8 mouse cellular contexts compared by ENCODE assay signal in the genomic region with DNA sequence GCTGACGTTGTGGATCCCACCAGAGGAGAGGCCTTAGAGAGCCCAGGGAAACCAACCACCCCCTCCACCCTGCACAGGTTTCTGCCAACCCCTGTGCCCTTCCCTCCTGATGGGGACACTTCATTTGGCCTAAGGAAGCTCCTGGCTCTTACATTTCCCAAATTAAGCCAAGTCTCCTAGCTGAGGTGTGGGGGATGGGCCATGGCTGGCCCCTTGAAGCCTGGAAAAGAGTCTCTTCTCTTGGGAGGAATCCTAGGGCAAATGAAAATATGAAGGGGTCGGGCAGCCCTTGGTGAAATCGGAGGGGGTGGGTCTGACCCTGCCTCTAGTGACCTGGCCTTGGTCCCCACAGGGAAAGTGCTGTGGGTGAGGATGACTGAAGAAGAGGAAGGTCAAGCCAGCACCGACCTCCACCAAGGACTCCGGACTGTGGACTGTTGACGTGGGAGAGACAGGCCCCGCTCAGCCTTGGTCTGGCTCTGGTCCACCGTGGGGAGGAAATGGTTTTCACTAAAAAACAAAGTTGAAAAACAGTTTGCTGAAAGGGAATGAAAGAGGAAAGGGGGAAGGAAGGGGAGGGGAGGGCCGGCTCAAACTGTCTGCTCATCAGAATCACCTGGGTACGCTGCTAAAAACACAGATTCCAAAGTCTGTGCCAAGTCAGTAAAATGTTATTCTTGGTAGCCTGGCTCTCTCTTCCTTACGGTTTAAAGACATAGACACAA.
DNase-seq lines count a peak whose midpoint lies in the region; ATAC-seq and TF ChIP-seq lines count a peak whose summit lies in the region.

No protein-coding gene starts in this region.

- no peak overlapping the region for H3K4me2 ChIP-seq in heart, embryonic 11.5 days
- H3K4me2 ChIP-seq in kidney, embryonic 14.5 days (replicated peaks; ENCODE audit: low read depth, low read length), result no peak overlapping the region
- no peak overlapping the region for H3K4me2 ChIP-seq in forebrain, embryonic 12.5 days

- H3K4me3 ChIP-seq in heart, embryonic 11.5 days (ENCODE audit: low read depth, low read length), result no peak overlapping the region
- H3K4me3 ChIP-seq in heart, adult 2 months, result no peak overlapping the region
- no peak overlapping the region for H3K4me3 ChIP-seq in kidney, embryonic 14.5 days (ENCODE audit: low read length)
- no peak overlapping the region for H3K4me3 ChIP-seq in forebrain, embryonic 12.5 days (replicated peaks)

- intact Hi-C loops in heart, adult 2 months (cut with DNase I), result loop anchor here (2.0 kb wide), 1 partner anchor 45 kb away; no protein-coding TSS in a partner anchor

- WGBS in heart, embryonic 11.5 days (ENCODE audit: insufficient replicate concordance), result 51% methylated on average over 11 of the region's 11 CpGs
- WGBS in heart, adult 2 months, result 16% methylated on average over 11 of the region's 11 CpGs
- 50% methylated on average over 11 of the region's 11 CpGs for WGBS in kidney, embryonic 14.5 days
- WGBS in forebrain, embryonic 12.5 days, result 77% methylated on average over 11 of the region's 11 CpGs

- H3K36me3 ChIP-seq in heart, embryonic 11.5 days (ENCODE audit: control insufficient read depth, insufficient read depth, low read length), result peaks cover 2% of the 10 kb centered on the region; the same call in 1 of the 2 replicates
- H3K36me3 ChIP-seq in heart, adult 2 months (ENCODE audit: control insufficient read depth, insufficient read depth, low read length), result no peaks in the 10 kb centered on the region
- no peaks in the 10 kb centered on the region for H3K36me3 ChIP-seq in kidney, embryonic 14.5 days (ENCODE audit: control insufficient read depth, insufficient read depth, low read length)
- no peaks in the 10 kb centered on the region for H3K36me3 ChIP-seq in forebrain, embryonic 12.5 days (replicated peaks)

- no peaks in the 10 kb centered on the region for H3K79me2 ChIP-seq in heart, adult 2 months (replicated peaks; ENCODE audit: control insufficient read depth, insufficient read depth, low read length)

- H3K4me1 ChIP-seq in heart, embryonic 11.5 days (ENCODE audit: control insufficient read depth, insufficient read depth, low read length), result peaks cover 14% of the 10 kb centered on the region
- H3K4me1 ChIP-seq in heart, adult 2 months (ENCODE audit: control insufficient read depth, insufficient read depth, low read length), result peaks cover 20% of the 10 kb centered on the region
- H3K4me1 ChIP-seq in kidney, embryonic 14.5 days (ENCODE audit: control insufficient read depth, insufficient read depth, low read length), result peaks cover 19% of the 10 kb centered on the region; the same call in 1 of the 2 replicates
- H3K4me1 ChIP-seq in forebrain, embryonic 12.5 days, result peaks cover 3% of the 10 kb centered on the region; the same call in 1 of the 2 replicates

- H3K27me3 ChIP-seq in heart, embryonic 11.5 days (ENCODE audit: control insufficient read depth, insufficient read depth, low read length), result no peaks in the 10 kb centered on the region
- no peaks in the 10 kb centered on the region for H3K27me3 ChIP-seq in heart, adult 2 months (ENCODE audit: control insufficient read depth, insufficient read depth, low read length)
- no peaks in the 10 kb centered on the region for H3K27me3 ChIP-seq in kidney, embryonic 14.5 days (ENCODE audit: control insufficient read depth, insufficient read depth, low read length)
- H3K27me3 ChIP-seq in forebrain, embryonic 12.5 days, result no peaks in the 10 kb centered on the region

- no peak for TF ChIP-seq EP300 in heart, adult 2 months (IDR thresholded peaks at IDR 0.05; ENCODE audit: insufficient read depth, low read depth, low read length)

- no peak overlapping the region for H3K27ac ChIP-seq in heart, embryonic 11.5 days (ENCODE audit: low read depth, low read length)
- H3K27ac ChIP-seq in heart, adult 2 months, result peak overlapping the region; percentile 52
- peak overlapping the region; percentile 57 for H3K27ac ChIP-seq in kidney, embryonic 14.5 days (ENCODE audit: low read depth, low read length)
- H3K27ac ChIP-seq in forebrain, embryonic 12.5 days, result no peak overlapping the region

- H3K9me3 ChIP-seq in heart, embryonic 11.5 days (replicated peaks; ENCODE audit: control insufficient read depth, low read length), result peaks cover 3% of the 10 kb centered on the region; the same call in 1 of the 2 replicates
- 0 out of 2 replicates have a peak, but pooled peaks cover 5% of the 10 kb centered on the region for H3K9me3 ChIP-seq in kidney, embryonic 14.5 days (ENCODE audit: control insufficient read depth, low read length)
- 0 out of 2 replicates have a peak, but pooled peaks cover 10% of the 10 kb centered on the region for H3K9me3 ChIP-seq in forebrain, embryonic 12.5 days

- ATAC-seq in heart, embryonic 11.5 days (replicated peaks; ENCODE audit: insufficient number of reproducible peaks, low FRiP score, low TSS enrichment), result no peak
- ATAC-seq in kidney, embryonic 14.5 days (ENCODE audit: low FRiP score, low TSS enrichment), result peak; percentile 28
- ATAC-seq in forebrain, embryonic 12.5 days (ENCODE audit: low FRiP score), result no peak

- peak; percentile 96 for DNase-seq in heart, adult 11 months
- peak; percentile 64 to 74 for DNase-seq in heart, adult 2 months
- peak; percentile 47 for DNase-seq in lung, postnatal 14 days
- DNase-seq in cerebellum, postnatal 14 days, result no peak
- DNase-seq in retina, embryonic 14.5 days (ENCODE audit: low spot score), result no peak

- 0 out of 2 replicates have a peak, but pooled peaks have one; percentile 12 for TF ChIP-seq POLR2A in heart, adult 2 months (IDR thresholded peaks at IDR 0.05; ENCODE audit: insufficient read depth, low read depth, low read length)

- no peak for TF ChIP-seq CTCF in heart, adult 2 months (IDR thresholded peaks at IDR 0.05)

- no peak overlapping the region for H3K9ac ChIP-seq in heart, embryonic 11.5 days (ENCODE audit: low read depth, low read length)
- no peak overlapping the region for H3K9ac ChIP-seq in heart, adult 2 months (ENCODE audit: low read depth, low read length)
- H3K9ac ChIP-seq in kidney, embryonic 14.5 days (ENCODE audit: low read depth, low read length), result no peak overlapping the region
- H3K9ac ChIP-seq in forebrain, embryonic 12.5 days, result no peak overlapping the region

Comparison
In these comparisons a context has a peak if more than half of its experiments do, and no peak if none do; other contexts are left out.
1. H3K27ac ChIP-seq: peak in heart, adult 2 months (single experiment) and kidney, embryonic 14.5 days (single experiment); none in heart, embryonic 11.5 days (single experiment) and forebrain, embryonic 12.5 days (single experiment).
2. DNase-seq: peak in heart, adult 11 months (single experiment), heart, adult 2 months (2 of 2) and lung, postnatal 14 days (single experiment); none in cerebellum, postnatal 14 days (0 of 2) and retina, embryonic 14.5 days (single experiment).